In genomic region chr6:48989971-48990370, GRCm38 (mm10) we compare ENCODE assay signal across 22 mouse cellular contexts. TPM values are rescaled to one million over a fixed set of nuclear protein-coding genes. Genes with fewer than 3 reads are reported as not detected.
"Had no signal": no experiment of that assay in that cellular context is flagged by ENCODE, and none has a peak within 500 bp of the region (broad histone marks: within the 10 kb centered on the region; RNA-seq: fewer than 3 reads in every experiment).

No protein-coding gene starts in this region.

- DNase-seq: left cerebral cortex, postnatal 4 days; liver; liver, embryonic 13.5 days; liver, postnatal 0 days; lung, adult 18-20 months; lung, adult 2 months; lung, embryonic 14.5 days; lung, postnatal 10 days; lung, postnatal 14 days; lung, postnatal 36 days; lung, postnatal 4 days; midbrain, embryonic 14.5 days had no signal

RNA-seq across cellular contexts. Expression of gene Svs1, which starts 3.3 kb away (rescaled TPM):
- total RNA-seq: left cerebral cortex, postnatal 10 days; left cerebral cortex, postnatal 14 days; left cerebral cortex, postnatal 25 days; left cerebral cortex, postnatal 36 days; left cerebral cortex, postnatal 4 days; liver, adult 2 months; megakaryocyte progenitor cell, adult 5-6 weeks; megakaryocyte, adult 5-6 weeks; megakaryocyte-erythroid progenitor cell, adult 5-6 weeks; midbrain, postnatal 0 days; monocyte, adult 5-6 weeks had no signal

RNA-seq across cellular contexts. Expression of gene Doxl2, which starts 15.2 kb away (rescaled TPM):
- total RNA-seq: left cerebral cortex, postnatal 10 days; left cerebral cortex, postnatal 14 days; left cerebral cortex, postnatal 25 days; left cerebral cortex, postnatal 36 days; left cerebral cortex, postnatal 4 days; liver, adult 2 months; megakaryocyte progenitor cell, adult 5-6 weeks; megakaryocyte, adult 5-6 weeks; megakaryocyte-erythroid progenitor cell, adult 5-6 weeks; midbrain, postnatal 0 days; monocyte, adult 5-6 weeks had no signal

RNA-seq across cellular contexts. Expression of gene Gpnmb, which starts 46.4 kb away (rescaled TPM):
- total RNA-seq: megakaryocyte-erythroid progenitor cell, adult 5-6 weeks; monocyte, adult 5-6 weeks had no signal
